Mouse (Mus musculus) cerebral cortex, adult 2 months (tissue): ENCODE measurements around the gene Hba-a2.

Experiments used
- WGBS: fragments of 180-500 bp; shearing (Covaris S2); methylation state at CpG from one replicate; pipeline ENCODE4 v1.1.7; 2018; 5-methylcytosine and 5-hydroxymethylcytosine counted together

The Hba-a2 gene

DNA sequence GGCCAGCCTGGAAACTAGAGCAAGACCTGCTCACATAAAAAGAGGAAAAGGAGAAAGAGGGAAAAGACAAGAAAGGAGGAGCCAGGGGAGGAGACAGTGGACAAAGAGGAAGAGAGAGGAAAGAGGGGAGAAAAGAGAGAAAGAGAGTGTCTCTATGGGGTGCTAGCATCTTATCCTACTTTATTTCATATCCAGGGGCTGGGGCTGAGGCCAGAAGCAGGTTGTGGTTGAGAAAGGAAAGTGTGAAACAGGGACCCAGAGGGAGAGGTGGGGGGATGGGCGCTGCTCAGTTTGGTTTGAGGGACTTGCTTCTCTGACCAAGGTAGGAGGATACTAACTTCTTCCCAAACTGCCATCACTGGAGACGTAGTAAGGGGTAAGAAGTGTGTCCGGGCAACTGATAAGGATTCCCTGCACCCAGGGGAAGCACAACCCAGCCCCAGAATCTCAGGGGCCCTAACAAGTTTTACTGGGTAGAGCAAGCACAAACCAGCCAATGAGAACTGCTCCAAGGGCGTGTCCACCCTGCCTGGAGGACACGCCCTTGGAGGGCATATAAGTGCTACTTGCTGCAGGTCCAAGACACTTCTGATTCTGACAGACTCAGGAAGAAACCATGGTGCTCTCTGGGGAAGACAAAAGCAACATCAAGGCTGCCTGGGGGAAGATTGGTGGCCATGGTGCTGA is 13.1 kb upstream of the Hba-a2 start, which contains the start of gene Hba-a1:
Gene Hba-a1 (plus strand): TSS at position 421 of the 687 bp plus-strand sequence.
- WGBS: 78% methylated on average over 1 of the region's 5 CpGs

DNA sequence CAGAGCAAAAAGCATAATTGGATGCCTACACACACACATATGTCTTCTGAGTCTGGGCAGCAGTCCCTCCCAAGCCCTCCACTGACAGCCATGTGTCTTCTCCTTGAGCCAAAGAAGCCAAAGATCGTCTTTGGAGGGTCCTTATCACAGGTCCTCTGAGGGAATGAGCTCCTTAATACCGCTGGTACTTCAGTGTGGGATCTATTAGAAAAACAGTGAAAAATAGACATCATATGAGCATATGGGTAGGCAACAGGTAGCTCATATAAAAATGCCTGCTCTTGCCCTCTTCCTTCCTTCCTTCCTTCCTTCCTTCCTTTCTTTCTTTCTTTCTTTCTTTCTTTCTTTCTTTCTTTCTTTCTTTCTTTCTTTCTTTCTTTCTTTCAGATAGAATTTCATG is 11.7 kb upstream of the Hba-a2 start:
- 66% methylated on average over 2 of the region's 2 CpGs for WGBS

DNA sequence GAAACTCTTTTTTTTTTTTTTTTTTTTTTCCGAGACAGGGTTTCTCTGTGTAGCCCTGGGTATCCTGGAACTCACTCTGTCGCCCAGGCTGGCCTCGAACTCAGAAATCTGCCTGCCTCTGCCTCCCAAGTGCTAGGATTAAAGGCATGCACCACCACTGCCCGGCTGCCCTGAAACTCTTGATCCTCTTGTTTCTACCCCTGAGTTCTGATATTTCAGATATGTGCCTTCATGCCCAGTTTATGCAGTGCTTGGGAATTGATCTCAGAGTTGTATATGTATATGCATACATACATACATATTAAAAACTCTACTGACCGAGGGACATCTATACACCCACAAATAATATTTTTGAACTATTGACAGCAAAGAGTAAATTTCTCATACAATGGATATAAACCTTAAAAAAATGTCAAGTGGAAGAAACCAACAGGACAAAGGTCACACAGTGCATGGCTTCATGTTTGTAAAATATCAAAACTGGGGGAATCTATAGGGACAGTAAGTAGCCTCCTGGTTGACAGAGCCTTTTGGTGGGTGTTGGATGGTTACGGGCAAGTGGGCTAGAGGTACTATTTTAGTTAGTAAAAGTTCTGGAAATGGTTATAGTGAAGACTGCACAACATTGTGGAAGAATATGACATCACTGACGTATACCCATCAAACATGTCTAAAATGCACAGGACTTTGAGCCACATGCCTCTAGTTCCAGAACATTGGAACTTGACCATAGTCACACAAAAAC is 11.1 kb upstream of the Hba-a2 start:
- 79% methylated on average over 7 of the region's 7 CpGs for WGBS

DNA sequence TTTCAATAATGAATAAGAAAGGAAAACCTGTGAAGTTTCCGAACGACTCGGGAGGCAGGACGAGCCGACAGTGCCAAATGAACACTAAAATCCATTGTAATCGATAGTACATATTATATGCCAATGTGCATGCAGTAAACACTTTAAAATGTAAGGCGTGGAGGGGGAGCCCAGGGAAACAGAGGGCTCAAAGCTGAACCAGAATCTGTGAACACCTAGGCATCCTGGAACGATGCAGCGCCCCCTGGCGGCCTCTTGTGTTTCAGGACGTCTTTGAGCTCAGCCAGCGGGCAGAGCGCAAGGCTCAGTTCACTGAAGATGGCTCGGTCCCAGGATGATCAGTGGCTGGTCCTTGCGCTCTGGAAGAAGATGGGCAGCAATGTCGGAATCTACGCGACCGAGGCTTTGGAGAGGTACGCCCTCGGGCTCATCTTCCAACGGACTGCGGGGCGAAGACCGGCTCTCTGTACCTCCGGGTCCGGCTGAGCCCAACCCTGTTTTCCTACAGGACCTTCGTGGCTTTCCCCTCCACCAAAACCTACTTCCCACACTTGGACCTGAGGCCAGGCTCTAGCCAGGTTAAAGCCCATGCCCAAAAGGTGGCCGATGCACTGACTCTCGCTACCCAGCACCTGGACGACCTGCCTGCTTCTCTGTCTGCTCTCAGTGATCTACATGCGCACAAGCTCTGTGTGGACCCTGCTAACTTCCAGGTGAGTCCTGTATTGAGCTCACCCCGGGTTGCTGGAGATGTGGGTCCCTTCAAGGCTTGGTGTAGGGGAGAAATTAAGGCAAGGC is 9.4 kb upstream of the Hba-a2 start, which contains the start of gene Hbq1b:
Gene Hbq1b (plus strand): TSS at position 271 of the 798 bp plus-strand sequence.
- 16% methylated on average over 31 of the region's 33 CpGs for WGBS

DNA sequence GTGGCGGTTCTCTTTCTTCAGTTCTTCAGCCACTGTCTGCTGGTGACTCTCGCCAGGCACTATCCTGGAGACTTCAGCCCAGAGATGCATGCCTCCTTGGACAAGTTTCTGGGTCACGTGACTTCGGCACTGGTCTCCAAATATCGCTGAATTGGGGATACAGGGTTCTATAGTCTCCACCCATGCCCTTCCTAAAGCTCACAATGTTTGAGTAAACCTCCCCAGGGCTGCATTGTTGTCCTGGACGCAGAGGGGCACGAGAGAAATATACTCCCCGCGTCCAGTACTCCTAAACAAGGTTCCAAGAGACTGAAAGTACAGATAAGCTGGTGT is 8.8 kb upstream of the Hba-a2 start:
- WGBS: 67% methylated on average over 9 of the region's 9 CpGs

DNA sequence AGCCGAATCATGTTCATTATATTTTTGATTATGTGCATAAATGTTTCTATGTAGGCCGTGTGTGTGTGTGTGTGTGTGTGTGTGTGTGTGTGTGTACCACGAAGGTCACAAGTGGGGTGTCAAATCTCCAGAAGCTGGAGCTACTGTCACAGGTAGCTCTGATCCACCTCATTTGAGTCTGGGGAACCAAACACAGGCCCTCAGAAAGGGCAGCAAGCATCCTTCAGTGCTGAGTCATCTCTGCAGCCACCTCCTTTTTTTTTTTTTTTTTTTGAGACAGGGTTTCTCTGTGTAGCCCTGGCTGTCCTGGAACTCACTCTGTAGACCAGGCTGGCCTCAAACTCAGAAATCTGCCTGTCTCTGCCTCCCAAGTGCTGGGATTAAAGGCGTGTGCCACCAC is 3.5 kb upstream of the Hba-a2 start:
- 88% methylated on average over 4 of the region's 4 CpGs for WGBS

DNA sequence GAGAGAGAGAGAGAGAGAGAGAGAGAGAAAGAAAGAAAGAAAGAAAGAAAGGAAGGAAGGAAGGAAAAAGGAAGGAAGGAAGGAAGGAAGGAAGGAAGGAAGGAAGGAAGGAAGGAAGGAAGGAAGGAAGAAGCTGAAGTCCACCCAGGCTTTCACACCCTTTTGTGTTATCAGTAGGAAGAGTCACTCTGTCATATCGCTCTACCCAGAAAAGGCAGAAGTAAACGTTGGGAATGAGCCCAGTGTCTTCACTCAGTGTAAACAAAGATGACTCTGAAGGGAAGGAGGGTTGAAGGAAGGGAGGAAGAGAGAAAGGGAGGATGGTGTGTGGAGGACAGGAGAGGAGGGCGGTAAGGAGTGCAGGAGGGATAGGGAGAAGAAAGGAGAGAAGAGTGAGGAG is 2.8 kb upstream of the Hba-a2 start:
- WGBS: 61% methylated on average over 3 of the region's 3 CpGs

DNA sequence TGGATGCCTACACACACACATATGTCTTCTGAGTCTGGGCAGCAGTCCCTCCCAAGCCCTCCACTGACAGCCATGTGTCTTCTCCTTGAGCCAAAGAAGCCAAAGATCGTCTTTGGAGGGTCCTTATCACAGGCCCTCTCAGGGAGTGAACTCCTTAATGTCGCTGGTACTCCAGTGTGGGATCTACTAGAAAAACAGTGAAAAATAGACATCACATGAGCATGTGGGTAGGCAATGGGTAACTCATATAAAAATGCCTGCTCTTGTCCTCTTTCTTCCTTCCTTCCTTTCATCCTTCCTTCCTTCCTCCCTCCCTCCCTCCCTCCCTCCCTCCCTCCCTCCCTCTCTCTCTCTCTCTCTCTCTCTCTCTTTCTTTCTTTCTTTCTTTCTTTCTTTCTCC is 1.1 kb downstream of the Hba-a2 start:
- WGBS: 50% methylated on average over 2 of the region's 2 CpGs

DNA sequence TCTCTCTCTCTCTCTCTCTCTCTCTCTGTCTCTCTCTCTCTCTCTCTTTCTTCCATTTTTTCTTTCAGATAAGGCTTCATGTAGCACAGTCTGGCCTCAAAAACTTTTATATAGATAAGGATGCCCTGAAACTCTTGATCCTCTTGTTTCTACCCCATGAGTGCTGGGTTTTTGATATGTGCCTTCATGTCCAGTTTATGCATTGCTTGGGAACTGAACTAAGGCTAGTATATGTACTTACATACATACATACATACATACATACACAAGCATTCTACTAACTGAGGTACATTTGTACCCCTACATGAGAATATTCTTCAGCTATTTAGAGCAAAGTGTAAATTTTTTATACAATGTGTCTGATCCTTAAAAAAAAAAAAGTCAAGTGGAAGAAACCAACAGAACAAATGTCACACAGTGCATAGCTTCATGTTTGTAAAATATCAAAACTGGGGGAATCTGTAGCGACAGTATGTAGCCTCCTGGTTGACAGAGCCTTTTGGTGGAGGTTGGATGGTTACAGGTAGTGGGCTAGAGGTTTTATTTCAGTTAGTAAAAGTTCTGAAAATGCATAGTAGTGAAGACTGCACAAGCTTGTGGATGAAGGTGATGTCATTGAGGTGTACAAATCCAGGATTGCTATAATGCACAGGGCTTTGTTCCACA is 1.7 kb downstream of the Hba-a2 start:
- WGBS: 96% methylated on average over 1 of the region's 1 CpGs

DNA sequence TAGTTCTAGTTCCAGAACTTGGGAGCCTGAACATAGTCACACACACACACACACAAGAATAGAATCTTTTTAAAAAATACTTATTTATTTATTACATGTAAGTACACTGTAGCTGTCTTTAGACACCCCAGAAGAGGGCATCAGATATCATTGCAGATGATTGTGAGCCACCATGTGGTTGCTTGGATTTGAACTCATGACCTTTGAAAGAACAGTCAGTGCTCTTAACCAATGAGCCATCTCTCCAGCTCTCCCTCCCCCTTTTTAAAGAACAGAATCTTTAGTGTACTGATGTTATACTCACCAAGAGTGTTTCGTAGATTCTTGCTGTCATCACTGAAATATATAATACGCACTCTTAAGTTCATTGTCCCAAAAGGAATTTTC is 2.2 kb downstream of the Hba-a2 start:
- 96% methylated on average over 2 of the region's 2 CpGs for WGBS

DNA sequence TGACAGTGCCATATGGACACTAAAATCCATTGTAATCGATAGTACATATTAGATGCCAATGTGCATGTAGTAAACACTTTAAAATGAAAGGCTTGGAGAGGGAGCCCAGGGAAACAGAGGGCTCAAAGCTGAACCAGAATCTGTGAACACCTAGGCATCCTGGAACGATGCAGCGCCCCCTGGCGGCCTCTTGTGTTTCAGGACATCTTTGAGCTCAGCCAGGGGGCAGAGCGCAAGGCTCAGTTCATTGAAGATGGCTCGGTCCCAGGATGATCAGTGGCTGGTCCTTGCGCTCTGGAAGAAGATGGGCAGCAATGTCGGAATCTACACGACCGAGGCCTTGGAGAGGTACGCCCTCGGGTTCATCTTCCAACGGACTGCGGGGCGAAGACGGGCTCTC is 3.6 kb downstream of the Hba-a2 start, which contains the start of gene Hbq1a:
Gene Hbq1a (plus strand): TSS at position 205 of the 400 bp plus-strand sequence.
- WGBS: 7% methylated on average over 16 of the region's 16 CpGs

DNA sequence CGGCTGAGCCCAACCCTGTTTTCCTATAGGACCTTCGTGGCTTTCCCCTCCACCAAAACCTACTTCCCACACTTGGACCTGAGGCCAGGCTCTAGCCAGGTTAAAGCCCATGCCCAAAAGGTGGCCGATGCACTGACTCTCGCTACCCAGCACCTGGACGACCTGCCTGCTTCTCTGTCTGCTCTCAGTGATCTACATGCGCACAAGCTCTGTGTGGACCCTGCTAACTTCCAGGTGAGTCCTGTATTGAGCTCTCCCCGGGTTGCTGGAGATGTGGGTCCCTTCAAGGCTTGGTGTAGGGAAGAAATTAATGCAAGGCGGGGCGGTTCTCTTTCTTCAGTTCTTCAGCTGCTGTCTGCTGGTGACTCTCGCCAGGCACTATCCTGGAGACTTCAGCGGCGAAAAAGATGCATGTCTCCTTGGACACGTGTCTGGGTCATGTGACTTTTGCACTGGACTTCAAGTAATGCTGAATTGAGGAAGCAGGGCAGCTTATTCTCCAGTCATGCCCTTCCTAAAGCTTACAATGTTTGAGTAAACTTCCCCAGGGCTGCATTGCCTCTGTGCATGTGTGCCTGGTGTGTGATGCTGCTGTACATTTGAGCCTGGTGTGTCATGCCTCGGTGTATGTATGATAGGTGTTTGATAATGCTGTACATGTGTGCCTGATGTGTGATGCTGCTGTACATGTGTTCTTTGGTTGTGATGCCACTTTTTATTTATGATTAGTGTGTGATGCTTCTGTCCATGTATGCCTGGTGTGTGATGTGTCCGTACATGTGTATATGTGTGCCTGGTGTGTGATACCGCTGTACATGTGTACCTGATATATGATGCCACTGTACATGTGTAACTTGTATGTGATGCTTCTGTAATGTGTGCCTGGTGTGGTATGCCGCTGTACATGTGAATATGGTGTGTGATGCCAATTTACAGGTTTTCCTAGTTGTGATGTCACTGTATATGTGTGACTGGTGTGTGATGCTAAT is 4.3 kb downstream of the Hba-a2 start:
- 49% methylated on average over 15 of the region's 17 CpGs for WGBS

DNA sequence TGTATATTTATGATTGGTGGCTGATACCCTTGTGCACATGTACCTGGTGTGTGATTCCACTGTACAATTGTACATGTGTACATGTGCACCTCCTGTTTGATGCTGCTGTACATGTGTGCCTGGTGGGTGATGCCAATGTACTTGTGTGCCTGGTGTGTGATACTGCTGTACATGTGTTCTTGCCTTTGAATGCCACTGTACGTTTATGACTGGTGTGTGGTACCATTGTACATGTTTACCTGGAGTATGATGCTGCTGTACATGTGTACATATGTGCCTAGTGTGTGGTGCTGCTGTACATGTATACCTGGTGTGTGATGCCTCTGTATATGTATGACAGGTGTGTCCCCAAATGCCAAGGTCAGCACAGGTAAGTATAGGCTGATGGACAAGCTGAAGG is 5.2 kb downstream of the Hba-a2 start:
- 85% methylated on average over 1 of the region's 1 CpGs for WGBS

DNA sequence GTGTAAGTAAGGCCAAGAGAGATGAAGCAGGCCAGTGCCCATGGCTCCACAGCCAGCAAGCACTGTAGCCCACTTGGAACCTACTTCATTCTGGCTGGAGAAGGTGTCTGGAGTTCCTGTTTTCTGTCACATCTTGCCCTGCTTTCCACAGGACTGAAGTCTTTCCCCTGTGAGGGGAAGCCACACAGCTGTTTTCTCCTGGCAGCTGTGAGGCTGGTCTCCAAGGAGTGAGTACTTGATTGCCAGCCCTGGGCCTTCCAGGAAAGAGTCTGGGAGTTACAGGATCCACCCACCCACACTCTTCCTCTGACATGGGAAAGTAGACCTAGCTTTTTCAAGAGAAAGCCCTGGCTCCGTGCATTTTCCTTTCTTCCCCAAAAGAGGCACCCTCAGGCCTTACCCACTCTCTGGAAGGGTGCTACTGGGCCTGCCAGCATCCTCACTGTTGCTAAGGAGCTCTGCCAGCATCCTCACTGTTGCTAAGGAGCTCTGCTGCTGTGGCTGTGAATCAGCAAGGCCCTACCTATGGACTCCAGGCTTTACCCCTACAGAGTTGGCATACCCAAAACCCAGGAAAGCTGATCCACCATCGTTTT is 6.6 kb downstream of the Hba-a2 start:
- 15% methylated on average over 2 of the region's 2 CpGs for WGBS

DNA sequence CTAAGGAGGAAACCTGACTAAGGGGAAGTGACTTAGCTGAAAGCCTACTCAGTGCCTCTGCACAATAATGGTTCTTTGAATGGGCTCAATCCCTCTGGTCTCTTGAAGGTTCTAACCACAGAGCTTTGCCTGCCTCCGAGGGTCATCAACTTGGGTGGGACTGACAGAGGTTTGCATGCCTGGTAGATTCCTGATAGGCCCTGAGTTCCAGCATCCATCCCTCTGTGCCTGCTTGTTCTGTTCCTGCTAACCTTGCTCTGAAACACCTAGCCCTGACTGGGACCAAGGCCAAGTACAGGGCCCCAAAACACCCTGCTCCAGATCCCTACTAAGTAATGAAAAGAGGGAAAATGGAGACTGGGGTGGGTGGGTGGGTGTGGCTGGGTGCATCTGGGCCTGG is 7.2 kb downstream of the Hba-a2 start:
- 83% methylated on average over 1 of the region's 1 CpGs for WGBS

DNA sequence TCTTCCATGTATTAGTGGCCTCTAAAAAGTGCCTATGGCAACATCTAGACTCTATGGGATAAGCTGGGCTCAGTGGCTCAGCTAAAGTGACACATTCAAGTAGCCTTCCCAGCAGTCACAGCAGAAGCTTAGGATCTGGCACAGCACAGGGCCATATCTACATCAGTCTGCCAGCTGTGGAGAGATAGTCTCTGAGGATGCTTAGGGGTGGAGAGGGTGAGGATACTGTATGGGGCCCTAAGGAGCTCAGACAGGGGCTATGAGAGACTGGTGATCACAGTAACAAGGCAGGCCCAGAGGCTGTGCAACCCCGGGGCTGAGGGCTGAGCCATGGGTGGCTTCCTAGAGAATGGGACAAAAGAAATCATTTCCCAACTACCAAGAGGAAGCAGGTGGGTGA is 10.7 kb downstream of the Hba-a2 start:
- WGBS: 60% methylated on average over 1 of the region's 1 CpGs

DNA sequence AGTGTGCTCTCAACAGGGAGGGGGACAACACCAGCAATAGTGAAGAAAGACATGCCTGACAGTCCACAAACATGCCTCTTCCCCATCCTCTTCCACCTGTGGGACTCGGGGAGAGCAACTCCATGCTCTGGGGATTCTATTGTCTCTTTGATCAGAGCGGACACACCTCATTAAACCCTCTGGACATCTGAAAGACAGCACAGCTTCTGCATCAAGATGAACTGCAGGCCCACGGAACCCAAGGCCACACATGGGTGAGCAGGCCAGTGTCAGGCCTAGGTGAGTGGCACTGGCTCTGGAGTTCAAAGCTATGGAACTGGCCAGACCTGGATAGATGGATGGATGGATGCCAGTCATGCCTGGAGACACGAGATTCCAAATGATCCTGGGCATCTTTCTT is 13.2 kb downstream of the Hba-a2 start:
- 78% methylated on average over 4 of the region's 4 CpGs for WGBS

DNA sequence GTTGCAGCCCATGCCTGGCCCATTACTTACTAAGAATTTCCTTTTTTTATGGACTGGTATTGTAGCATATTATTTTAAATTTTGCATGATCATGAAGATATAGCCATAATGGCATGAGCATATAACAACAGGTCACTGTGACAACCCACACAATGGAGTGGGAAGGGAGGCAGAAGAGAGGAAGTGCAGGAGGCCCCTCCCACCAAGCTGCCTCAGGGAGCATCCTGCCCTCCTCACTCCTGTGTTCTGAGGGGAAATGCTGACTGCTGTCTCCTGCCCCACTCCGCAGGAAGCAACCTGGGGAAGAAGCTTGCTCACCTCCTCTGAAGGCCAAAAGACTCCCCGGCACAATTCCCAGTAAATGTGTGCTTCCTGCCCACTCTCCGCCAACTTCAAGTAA is 13.6 kb downstream of the Hba-a2 start:
- WGBS: 76% methylated on average over 3 of the region's 3 CpGs

DNA sequence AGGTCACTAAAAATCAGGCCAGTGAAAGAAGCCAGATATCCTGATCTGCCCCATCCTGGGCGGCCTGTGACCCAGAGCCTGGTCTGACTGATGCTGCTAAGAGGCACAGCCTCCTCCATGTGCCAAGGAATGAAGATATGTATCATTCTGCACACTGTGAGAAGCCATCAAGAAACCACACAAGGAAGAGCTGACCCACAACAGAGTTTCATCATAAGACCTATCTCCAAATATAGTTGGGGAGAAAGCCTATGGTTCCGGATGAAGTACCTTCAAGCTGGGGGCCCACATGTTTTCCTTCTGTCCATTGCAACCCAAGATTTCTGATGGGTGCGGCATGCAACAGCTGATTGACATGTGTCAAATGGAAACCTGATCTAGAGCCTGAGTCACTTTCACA is 19.7 kb downstream of the Hba-a2 start:
- WGBS: 92% methylated on average over 3 of the region's 3 CpGs

DNA sequence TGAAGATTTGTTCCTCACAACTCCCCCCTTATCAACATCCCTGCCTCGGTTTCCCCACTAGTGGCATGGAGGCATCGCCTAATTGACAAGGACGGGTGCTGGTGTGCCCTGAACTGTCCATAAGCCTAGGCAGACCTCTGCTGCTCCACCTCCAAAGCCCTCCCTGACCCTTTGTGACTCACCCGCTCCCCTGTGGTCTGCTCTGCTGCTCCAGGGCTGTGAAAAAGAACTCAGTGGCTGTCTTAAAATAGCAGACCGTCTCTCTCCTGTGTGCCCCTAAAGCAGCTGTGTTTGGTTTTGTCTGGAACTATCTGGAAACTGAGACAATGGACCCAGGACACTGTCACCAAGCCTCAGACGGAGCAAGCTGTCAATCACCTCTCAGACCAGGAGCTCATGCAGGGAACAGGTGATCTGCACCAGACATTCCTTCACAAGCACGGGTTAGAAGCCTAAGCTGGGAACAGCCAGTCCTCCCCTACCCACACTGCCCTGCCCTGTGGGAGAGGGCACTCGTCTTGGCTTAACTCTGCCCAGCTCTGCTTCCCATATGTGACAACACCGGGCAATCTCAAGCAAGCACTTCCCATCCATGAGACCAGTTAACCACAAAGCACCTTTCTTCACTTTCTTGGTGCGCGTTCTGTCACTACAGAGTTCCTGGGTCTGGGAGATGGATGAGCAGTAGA is 24.4 kb downstream of the Hba-a2 start:
- WGBS: 79% methylated on average over 11 of the region's 11 CpGs
